Mouse (Mus musculus) adrenal gland, postnatal 36 days (tissue): ENCODE measurements around the gene Glyr1. TPM values are rescaled to one million over a fixed set of nuclear protein-coding genes. Genes with fewer than 3 reads are reported as not detected.

ENCODE experiments used
- DNase-seq, 2 experiments: peaks; one replicate each; pipeline ENCODE4 v3.0.0; 2021; ENCODE audit warnings: mixed read lengths in 1 of 2
- total RNA-seq, 2 experiments: library from RNA; stranded (reverse); gene quantifications; 2 replicates each; pipeline ENCODE4 v1.2.3; 2021

The Glyr1 gene
- total RNA-seq, 2 experiments from 2014 or later: 94.6 to 95.6 TPM

DNA sequence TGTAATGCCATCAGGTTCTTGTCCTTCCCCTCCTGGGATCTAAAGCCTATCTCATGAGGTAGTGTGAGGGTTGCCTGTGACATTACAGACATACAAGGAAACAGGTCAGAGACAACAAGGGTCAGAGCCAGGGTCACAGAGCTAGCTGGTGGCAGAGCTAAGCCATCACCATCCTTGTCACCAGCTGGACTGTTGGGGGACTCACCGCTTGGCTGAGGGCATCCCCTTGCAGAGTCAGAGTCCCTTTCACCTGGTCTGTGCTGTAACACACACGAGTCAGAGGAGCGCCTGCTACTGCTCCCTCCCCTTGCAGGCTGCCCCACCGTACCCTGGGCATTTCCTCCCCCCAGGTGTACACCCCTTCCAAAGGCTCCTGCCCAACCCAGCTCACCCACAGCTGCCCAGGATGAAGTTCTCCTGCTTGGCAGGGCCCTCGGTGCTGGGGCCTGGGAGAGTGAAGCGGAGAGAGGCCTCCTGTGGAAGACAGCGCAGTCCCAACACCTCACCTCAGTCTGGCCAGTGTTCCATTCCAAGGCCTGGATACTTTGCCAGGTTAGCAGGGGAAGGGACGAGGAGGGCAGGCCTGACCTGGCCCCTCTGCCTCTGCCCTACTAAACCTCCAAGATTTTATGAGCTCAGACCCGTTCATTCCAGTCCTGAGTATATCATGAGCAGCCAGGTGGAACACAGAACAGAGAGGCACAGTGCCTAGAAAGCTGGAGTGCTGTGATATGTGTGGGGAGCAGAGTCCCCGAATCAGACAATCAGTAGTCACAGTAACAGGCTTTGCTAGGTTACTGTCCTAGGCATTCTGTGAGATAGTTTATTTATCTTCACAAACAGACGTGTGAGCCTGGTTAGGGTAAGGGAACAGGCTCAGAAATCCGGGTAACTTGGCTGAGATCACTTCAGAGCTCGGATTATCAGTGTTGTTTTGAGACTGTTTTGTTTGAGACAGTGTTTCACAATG lies 37.3 kb downstream of the Glyr1 start:
- no peak for DNase-seq

DNA sequence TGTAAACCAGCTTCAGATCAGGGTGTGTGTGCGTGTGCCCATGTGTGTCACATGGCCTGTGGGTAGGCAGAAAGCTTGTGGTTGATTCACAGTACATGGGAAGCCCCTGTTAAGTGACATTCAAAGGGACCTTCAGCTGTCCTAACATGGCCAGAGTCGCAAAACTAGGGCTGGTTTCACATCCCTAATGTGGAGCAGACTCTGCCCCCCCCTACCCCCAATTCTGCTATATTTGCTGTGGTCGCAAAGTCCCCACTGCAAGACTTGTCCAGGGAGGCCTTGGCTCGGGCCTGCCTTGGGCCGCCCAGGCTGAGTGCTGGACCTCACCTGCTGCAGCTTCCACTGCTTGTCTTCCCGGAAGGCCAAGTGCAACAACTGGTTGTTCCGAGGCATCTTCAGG lies 38.4 kb downstream of the Glyr1 start:
- DNase-seq: no peak

DNA sequence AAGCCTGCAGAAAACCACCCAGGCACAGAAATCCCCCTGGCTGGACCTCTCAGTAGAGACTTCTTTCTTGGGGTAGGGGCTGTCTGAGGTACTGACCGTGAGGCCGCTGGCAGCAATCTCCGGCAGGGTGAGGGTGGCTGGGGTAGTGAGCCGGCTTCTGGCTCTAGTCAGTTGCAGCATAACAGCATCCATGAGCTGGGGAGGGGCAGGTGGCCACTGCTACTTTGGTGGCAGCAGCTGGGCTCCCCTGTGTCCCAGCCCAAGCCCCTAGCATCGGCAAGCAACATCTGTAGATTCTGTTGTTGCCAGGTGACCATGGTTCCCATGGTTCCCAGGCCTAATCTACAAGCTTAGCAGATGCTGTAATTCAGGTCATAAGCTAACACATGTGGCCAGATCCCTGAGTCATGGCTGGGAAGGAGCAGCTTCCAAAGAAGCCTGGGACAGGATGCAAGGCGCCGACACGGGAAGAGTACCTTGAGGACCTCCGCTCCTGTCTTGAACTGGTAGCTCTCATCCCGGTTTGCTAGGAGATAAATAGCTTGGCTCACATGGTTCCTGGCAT lies 39.2 kb downstream of the Glyr1 start:
- DNase-seq: no peak

DNA sequence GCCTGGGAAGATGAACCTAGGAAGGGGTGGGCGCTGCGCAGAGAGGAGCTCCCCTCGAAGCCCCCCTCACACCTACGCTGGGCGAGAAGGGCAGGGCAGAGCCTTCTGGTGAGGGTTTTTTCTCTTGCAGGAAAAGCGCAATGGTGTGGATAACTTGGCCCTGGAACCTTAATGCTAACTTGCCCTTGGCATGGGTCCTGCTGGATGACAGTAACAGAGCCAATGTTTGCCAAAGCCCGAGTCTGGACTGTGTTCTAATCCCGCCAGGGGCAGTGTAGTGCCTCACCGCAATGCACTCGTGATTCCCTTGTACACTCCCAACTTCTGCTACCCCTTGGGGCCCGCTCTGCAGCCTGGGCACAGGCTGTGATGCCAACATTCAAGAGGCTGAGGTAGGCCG lies 41.6 kb downstream of the Glyr1 start:
- DNase-seq: no peak

DNA sequence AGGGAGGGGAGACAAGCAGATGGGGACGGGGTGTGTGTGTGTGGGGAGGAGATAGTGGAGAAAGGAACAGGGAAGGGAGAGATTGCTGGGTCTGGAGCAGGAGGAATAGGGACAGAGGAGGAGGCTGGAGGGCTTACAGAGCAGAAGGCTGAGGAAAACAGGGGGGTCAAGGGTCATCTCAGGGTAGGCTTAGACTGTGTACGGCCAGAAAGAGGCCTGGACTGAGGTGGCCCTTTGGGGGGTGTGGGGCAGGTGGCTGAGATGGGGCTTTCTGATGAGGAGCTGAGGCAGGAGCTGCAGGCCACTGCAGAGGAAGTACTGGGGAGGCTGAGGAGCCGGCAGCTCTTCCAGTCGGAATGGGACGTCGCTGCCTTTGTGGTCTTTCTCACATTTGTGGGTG lies 42.2 kb downstream of the Glyr1 start:
- no peak for DNase-seq

DNA sequence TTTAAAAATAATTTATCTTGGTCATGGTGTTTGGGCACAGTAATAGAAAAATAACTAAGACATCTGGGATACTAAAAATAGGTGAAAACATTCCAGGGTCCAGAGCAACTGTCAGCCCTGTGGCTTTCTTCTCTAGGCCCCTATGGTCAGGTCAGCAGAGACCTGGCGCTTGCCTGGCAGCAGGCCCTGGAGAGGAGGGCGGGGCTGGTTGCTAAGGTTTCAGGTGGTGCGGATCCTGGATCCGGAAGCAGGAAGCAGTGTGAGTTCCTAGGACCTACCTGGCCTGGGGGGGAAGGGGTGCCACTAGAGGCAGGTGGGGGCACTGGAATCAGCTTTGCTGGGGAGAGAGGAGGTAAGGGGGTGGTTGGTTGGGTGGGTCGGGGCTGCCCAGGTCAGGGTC lies 42.6 kb downstream of the Glyr1 start, which contains the start of gene Smim22:
Smim22 (plus strand) TSS at position 222 of the 400 bp plus-strand sequence.
- DNase-seq: no peak

DNA sequence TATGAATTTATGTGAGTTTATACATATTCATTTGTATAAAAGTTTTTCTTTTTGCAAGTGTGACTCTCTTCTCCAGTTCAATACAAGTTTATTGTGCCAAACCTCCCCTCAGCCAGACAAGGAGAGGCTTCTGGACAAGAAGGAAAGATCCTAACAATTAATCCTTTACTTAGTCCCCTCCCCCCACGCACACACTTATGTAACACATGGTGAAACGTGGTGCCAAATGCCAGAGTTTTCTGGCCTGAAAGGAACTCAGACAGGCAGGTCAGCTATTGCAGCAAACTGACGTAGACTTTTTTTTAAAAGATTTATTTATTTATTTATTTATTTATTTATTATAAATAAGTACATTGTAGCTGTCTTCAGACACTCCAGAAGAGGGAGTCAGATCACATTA lies 49.1 kb downstream of the Glyr1 start:
- DNase-seq: no peak

DNA sequence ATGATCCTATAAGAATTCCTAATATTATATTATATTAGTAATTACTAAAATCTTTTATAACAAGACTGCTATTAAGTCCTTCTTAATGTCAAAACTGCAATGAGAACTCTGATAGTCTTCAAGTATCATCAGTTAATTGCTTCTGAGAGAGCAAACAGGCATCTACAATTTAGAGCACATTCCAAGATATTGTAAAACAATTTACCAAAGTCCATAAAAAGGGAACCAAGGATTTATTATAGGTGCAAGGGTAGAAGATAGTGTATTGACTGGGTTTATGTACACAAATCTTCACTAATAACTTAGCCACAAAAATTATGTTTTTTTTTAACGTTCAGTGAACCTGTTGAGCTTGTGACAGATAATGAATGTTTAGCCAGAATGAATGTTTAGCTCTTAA lies 50.7 kb downstream of the Glyr1 start:
- no peak for DNase-seq

DNA sequence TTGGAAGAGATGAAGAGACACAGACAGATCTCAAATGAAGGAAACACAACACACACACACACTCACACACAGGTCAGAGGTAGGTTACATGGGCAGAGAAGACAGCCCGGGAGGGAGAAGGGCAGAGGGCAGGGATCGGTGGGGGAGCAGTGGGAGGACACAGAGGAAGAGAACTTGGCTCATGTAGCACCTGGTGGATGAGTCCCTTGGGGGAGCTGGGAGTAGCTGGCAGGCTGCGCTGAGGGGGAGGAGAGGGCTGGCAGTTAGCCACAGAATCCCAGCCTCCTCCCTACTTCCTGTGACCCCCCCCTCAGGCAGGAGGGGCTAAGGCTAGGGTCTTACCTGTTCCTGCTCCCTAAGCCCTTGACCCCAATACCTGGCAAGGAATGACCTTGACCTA lies 52.1 kb downstream of the Glyr1 start, which contains the start of gene Sept12:
Sept12 (minus strand) TSS at position 300 of the 400 bp plus-strand sequence.
- peak; percentile 12 to 42 for DNase-seq

DNA sequence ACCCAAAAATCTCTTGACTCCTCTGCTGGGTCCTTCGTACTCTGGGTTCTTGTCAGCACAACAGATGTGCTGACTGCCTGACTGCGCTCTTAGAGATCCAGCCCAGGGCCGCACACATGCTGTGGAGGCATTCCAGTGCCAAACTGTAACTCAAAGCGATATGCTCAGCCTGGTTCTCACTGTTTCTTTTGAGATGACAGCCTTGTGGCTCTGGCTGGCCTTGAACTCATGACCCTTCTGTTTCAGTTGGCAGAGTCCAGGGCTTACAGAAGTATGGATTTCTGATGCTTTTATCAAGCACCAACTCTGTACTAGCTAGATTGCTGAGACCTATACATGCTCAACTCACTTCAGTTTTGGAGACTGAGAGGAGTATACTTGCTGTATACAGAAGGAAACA lies 56.4 kb downstream of the Glyr1 start:
- DNase-seq: peak; percentile 39 to 45

DNA sequence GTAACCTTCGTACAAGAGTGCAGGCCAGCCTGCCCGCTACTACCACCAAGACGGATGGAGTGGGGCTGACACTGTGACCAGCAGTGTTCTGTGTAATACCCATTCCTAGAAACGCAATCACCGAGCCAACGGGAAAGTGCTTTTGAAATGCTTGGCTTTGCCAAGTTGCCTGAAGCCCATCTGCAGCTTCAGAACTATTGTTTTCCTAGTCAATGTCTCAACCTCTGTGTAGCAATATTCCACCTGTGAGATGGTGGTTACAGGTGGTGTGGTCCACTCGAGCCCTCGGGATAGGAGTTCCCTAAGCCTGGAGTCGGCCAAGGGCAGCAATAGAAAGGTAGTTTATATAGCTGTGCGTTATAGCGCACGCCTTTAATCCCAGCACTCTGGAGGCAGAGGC lies 64.9 kb downstream of the Glyr1 start:
- DNase-seq: no peak

DNA sequence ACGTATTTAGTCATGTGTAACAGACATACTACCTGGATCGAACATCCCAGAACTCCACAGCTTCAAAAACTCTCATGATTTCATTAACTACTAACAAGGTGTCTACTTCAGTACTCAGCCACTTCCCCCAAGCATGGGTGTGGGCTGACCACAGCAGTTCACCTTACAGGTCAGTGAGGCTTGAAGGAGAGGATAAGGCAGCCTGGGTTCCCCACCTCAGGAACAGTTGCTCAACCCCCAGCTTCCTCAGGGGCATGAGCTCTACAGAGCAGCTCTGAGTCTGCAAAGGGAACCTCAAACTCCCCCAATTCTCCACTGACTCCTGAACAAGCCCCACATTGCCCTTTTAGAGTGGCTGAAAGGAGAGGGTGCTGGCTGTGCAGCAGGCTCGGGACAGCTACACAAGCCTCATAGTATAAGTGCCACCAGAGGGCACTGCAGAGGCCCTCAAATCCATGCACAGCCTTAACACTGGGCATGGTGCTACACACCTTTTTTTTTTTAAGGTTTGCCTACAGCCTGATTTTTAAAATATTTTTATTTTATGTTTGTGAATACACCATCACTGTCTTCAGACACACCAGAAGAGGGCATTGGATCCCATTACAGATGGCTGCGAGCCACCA lies 69.8 kb downstream of the Glyr1 start:
- peak in 1 of 2 experiments; percentile 54 for DNase-seq

DNA sequence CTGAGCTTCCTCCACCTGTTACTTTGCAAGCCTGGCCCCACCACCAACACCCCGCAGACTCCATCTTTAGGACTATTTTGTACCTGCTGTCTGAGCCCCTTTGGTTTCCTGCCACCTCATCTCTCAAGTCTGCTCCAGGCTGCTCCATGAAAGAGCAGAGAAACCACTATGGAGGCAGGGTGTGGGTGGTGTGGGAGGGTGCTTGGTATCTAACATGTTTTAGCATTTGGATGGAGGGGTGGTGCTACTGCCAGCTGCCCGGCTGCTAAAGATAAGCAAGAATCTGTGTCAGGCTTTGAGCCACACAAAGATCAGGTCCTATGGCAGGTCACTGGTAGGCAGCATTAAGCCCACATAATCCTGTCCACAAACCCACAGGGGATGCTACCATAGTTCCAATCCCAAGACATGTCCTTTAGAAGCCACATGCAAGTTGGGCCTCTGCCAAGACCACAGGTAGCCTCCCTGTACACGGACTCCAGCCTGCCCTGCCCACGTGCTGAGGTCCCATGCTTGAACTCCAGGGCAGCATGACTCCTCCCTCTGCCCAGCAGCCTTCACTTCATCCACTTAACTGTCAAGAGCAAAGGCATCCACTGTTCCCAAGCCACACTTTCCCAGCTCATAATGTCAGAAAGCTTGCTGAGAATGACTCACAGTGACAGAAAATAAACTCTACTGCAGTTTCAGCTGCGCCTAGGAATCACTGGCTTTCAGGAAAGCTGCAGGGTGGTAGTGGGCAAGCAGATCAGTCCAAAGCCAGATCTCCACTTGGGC lies 71.2 kb downstream of the Glyr1 start:
- DNase-seq: no peak

DNA sequence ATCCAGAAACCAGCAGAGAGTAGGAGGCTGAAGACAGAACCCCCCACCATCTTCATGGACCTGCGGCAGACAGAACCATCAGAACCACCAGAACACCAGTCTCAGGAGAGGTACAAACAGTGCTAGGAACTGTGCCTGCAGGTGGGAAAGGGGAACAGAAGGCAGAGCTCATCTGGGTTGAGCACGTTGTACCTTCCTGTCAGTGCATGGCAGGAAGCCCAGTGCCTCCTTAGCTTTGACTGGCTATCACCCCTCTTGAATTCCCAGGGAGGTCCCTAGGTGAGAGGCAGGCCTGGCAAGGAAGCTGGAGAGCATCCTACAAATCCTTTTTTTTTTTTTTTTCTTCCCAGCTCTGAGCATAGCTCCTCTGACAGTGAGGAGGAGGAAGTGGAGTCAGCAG lies 73.5 kb downstream of the Glyr1 start:
- no peak for DNase-seq

DNA sequence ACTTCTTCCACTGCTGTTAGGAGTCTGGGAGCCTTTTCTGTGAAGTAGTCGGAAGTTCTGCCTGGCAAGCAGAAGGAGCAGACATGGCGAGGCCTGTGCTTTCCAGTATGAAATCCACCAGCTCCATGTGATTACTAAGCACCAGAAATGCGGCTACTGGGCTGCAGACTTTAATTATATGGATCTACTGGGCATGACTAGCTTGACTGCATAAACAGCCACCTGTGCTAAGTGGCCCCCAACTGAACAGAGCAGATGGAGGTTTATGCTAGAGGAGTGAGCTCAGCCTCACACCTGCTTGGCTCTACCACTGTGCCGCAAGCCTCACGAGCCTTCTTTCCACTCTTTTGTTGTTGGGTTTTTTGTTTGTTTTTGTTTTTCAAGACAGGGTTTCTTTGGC lies 75.1 kb downstream of the Glyr1 start:
- DNase-seq: no peak

DNA sequence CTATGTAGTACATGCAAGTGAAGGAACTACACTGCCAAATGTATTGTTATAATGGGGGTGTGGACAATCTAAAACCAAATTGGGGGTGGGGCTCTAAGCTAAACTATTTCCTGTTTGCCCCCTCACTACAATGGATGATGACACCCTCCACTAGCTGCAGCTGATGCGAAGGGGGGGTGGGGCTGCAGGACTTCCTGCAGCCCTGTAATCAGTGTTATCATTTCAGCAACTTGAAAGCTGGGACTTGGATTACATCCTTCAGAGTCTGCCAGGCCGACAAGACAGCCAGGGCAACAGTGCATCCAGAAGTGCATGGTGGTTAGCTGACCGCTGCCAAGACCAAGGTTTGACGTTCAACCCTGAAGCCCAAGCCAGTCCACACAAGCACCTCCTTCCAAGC lies 78.0 kb downstream of the Glyr1 start:
- DNase-seq: peak in 1 of 2 experiments; percentile 34

DNA sequence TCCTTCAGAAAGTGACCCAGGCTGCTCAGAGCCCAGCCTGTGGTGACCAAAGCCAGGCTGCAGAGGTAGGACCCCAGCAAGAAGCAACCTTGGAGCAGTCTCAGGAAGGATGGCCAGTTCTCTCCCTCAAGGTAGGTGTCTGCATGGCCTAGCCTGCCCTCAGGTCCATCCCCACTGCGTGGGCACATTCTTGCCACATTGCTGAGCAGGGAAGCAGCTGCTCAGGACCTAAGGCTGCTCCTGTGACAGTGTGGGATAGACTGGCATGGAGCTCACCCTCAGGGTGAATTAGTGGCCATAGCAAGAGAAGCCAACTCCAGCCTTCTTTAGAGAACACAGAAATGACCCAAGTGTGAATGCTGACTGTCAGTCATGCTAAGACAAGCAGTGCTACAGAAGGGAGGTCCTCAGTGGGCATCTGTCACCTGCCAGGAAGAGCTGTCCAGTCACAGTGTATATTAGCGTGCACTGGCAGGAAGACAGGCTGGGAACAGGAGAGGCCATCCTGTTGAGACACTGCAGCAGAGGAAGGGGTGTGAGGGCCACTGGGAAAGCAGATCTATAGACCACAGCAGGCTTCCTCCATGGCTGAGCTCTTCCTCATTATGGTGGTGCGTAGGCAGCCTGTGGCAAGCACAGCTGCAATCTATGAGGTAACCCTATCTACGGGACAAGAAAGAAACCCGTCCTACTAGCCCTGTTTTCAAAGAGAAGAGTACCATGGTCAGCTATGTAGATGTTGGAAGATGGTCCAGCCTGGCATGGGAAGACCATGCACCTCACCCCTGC lies 80.4 kb downstream of the Glyr1 start:
- no peak for DNase-seq

DNA sequence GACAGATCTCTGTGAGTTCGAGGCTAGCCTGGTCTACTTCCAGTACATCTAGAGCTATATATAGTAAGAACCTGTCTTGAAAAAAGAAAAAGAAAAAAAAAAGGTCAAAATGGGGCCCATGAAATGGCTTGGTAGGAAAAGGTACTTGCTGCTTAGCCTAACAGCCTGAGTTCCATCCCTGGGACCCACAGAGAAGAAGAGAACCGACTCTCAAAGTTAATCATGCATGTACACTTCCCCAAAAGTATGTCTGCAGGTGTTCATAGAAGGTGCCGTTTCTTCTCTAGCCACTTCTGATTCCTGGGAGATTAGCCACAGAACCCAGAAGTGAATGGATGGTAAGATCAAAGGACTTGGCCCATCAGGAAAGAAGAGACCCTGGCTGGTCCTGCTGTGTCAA lies 81.2 kb downstream of the Glyr1 start:
- DNase-seq: no peak

DNA sequence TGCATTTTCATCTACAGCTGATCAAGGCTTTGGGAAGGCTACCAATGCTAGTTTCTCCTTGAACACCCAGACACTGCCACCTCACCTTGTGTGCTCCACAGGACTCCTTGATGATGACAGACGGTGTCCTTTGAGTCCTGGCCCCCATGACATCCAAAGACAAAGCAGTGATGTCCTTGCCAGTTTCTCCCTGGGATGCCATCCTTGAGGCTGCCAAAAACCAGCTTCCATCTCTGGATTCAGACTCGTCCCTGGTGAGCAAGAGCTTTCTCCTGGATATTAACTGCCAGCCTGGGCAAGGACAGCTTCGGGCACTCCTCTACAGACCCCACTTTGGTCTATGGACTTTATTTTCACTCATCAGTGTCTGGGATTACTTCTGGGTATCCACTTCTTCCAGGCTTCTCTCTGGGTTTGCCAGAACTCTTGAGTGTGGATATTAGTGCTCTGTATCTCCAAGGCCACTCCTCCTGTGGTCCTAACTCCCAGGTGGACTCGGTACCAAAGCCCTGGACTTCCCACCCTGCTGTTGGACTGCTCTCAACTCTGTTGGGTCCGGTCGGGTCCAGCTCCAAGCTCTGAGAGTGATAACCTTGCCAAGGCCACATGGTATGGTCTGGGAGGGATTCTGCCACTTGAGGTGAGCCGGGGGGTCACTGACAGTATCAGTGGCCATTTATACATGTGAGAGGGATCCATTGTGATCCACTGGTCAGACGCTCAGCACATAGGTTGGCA lies 84.1 kb downstream of the Glyr1 start:
- DNase-seq: no peak

DNA sequence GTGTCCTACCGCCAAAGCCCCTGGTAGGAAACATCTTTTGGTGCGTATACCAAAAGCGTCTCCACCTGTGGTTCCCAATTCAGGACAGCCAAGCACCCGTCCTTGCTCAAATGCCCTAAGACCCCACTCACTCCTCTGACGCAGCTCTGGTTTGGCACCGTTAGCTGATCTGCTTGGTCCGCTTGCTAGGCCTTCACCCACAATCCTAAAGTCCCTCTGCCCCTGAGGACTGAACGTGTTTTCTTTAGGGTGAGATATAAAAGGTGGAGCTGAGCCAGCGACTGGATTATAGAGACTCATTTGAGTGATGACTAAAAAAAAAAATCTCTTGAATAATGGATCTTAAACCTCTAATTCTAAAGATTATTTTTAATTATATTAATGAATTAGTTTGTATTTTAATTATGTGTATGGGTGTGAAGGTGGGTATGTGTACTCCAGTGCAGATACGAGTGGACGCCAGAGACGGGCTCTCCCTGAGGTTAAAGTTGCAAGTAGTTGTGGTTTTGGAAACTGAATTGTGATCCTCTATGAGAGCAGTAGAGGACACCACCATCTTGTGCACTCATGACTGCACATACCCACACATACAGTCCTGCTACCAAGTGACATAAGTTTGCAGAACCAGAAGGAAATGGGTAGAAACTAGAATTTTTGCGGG lies 84.8 kb downstream of the Glyr1 start:
- DNase-seq: no peak
